Mouse (Mus musculus): ENCODE results near the gene Prickle2.

GRCm38 (mm10) chr6:92518438-92518968 is 187.5 kb downstream of the Prickle2 start:
- TF ChIP-seq CTCF (IDR thresholded peaks at IDR 0.05; ENCODE audit: control insufficient read depth, insufficient read depth, insufficient replicate concordance, low read depth, low read length) (no peak), POLR2A (IDR thresholded peaks at IDR 0.05; ENCODE audit: control insufficient read depth, low read depth, low read length) (no peak)

All from testis, adult 2 months (tissue).